In genomic region chr17:17623221-17623889, GRCm38 (mm10) we compare ENCODE assay signal across 8 mouse cellular contexts. TPM values are rescaled to one million over a fixed set of nuclear protein-coding genes. Genes with fewer than 3 reads are reported as not detected.
A peak's percentile ranks its signal among the peaks of the same experiment; 100 is the strongest.
DNase-seq lines count a peak whose midpoint lies in the region; ATAC-seq lines count a peak whose summit lies in the region.

No protein-coding gene starts in this region.

- H3K36me3 ChIP-seq in kidney, embryonic 16.5 days (ENCODE audit: insufficient read depth, low read length), result no peaks in the 10 kb centered on the region
- no peaks in the 10 kb centered on the region for H3K36me3 ChIP-seq in hindbrain, embryonic 14.5 days (replicated peaks; ENCODE audit: control insufficient read depth, insufficient read depth)
- H3K36me3 ChIP-seq in midbrain, embryonic 16.5 days (ENCODE audit: control insufficient read depth, insufficient read depth, low read length), result no peaks in the 10 kb centered on the region

- H3K4me3 ChIP-seq in kidney, embryonic 16.5 days (ENCODE audit: low read length), result peak overlapping the region; percentile 96
- H3K4me3 ChIP-seq in brown adipose tissue, adult 24 weeks (ENCODE audit: insufficient read depth, low read depth, low read length), result peak overlapping the region; percentile 91
- peak overlapping the region; percentile 76 for H3K4me3 ChIP-seq in hindbrain, embryonic 14.5 days (replicated peaks; ENCODE audit: low read length)
- H3K4me3 ChIP-seq in midbrain, embryonic 16.5 days (ENCODE audit: low read depth, low read length), result peak overlapping the region; percentile 83

- ATAC-seq in kidney, embryonic 16.5 days (ENCODE audit: low FRiP score, low TSS enrichment), result no peak
- no peak for ATAC-seq in hindbrain, embryonic 14.5 days (ENCODE audit: low FRiP score)
- ATAC-seq in midbrain, embryonic 16.5 days, result no peak
- no peak for ATAC-seq in megakaryocyte progenitor cell, adult 5-6 weeks (replicated peaks; ENCODE audit: poor library complexity)

- peak overlapping the region; percentile 100 for H3K27ac ChIP-seq in kidney, embryonic 16.5 days (ENCODE audit: low read length)
- H3K27ac ChIP-seq in brown adipose tissue, adult 24 weeks (replicated peaks; ENCODE audit: low read depth, low read length), result peak overlapping the region; percentile 75
- peak overlapping the region; percentile 99 for H3K27ac ChIP-seq in hindbrain, embryonic 14.5 days
- H3K27ac ChIP-seq in midbrain, embryonic 16.5 days (ENCODE audit: low read length), result peak overlapping the region; percentile 100

- no peaks in the 10 kb centered on the region for H3K9me3 ChIP-seq in kidney, embryonic 16.5 days (ENCODE audit: low read length)
- no peaks in the 10 kb centered on the region for H3K9me3 ChIP-seq in hindbrain, embryonic 14.5 days (ENCODE audit: control insufficient read depth, low read length)
- H3K9me3 ChIP-seq in midbrain, embryonic 16.5 days (replicated peaks; ENCODE audit: control insufficient read depth, low read length, poor library complexity, severe bottlenecking), result no peaks in the 10 kb centered on the region

- H3K4me2 ChIP-seq in kidney, embryonic 16.5 days (replicated peaks; ENCODE audit: low read depth, low read length), result peak overlapping the region; percentile 68
- peak overlapping the region; percentile 80 for H3K4me2 ChIP-seq in hindbrain, embryonic 14.5 days (replicated peaks)
- peak overlapping the region; percentile 81 for H3K4me2 ChIP-seq in midbrain, embryonic 16.5 days (ENCODE audit: low read length)

- WGBS in kidney, embryonic 16.5 days, result 4% methylated on average over 7 of the region's 7 CpGs
- 2% methylated on average over 7 of the region's 7 CpGs for WGBS in hindbrain, embryonic 14.5 days
- whole genome bisulfite sequencing in midbrain, embryonic 16.5 days, result 2% methylated on average over 7 of the region's 7 CpGs

- no peak for DNase-seq in kidney, adult 11 months
- no peak for DNase-seq in hindbrain, embryonic 14.5 days (ENCODE audit: low spot score)
- DNase-seq in layer of hippocampus, postnatal 14 days (ENCODE audit: low spot score in 2 of 2), result no peak
- no peak for DNase-seq in kidney, postnatal 14 days

- peak overlapping the region; percentile 98 for H3K9ac ChIP-seq in kidney, embryonic 16.5 days (replicated peaks; ENCODE audit: low read length)
- peak overlapping the region; percentile 93 for H3K9ac ChIP-seq in hindbrain, embryonic 14.5 days
- peak overlapping the region; percentile 91 for H3K9ac ChIP-seq in midbrain, embryonic 16.5 days (ENCODE audit: low read depth, low read length)

- no peaks in the 10 kb centered on the region for H3K27me3 ChIP-seq in kidney, embryonic 16.5 days (ENCODE audit: insufficient read depth, low read length)
- H3K27me3 ChIP-seq in hindbrain, embryonic 14.5 days (ENCODE audit: control insufficient read depth, insufficient read depth, low read length), result no peaks in the 10 kb centered on the region
- no peaks in the 10 kb centered on the region for H3K27me3 ChIP-seq in midbrain, embryonic 16.5 days (ENCODE audit: control insufficient read depth, insufficient read depth, low read depth, low read length)

- H3K4me1 ChIP-seq in kidney, embryonic 16.5 days (ENCODE audit: insufficient read depth, low read length), result peaks cover 18% of the 10 kb centered on the region
- peaks cover 3% of the 10 kb centered on the region; the same call in 1 of the 2 replicates for H3K4me1 ChIP-seq in brown adipose tissue, adult 24 weeks (ENCODE audit: control insufficient read depth, insufficient read depth, insufficient read length, low read length)
- H3K4me1 ChIP-seq in hindbrain, embryonic 14.5 days (replicated peaks; ENCODE audit: control insufficient read depth, insufficient read depth, low read length), result peaks cover 23% of the 10 kb centered on the region
- H3K4me1 ChIP-seq in midbrain, embryonic 16.5 days (ENCODE audit: control insufficient read depth, insufficient read depth, low read length), result peaks cover 24% of the 10 kb centered on the region

RNA-seq across cellular contexts. Expression of gene Lnpep, which starts 1.5 kb away (rescaled TPM):
- polyA plus RNA-seq in kidney, embryonic 16.5 days (2015; fragmentation: Nextera tagmentation; extraction: Ambion mirVana), result 7.8 and 9.8 TPM in 2 replicates
- 23.2 and 29.8 TPM in 2 replicates for polyA plus RNA-seq in brown adipose tissue, adult 24 weeks (2012; ENCODE audit: insufficient read depth, insufficient read length, missing spikeins)
- polyA plus RNA-seq in hindbrain, embryonic 14.5 days (2014; fragmentation: Nextera tagmentation; extraction: Ambion mirVana), result 8.1 and 9.6 TPM in 2 replicates
- 6.6 and 8.5 TPM in 2 replicates for polyA plus RNA-seq in midbrain, embryonic 16.5 days (2015; fragmentation: Nextera tagmentation; extraction: Ambion mirVana)
- 10 to 100 TPM; 91.2 to 95.3 TPM for total RNA-seq in layer of hippocampus, postnatal 14 days (2021)
- 70.8 and 72.5 TPM in 2 replicates for total RNA-seq in megakaryocyte progenitor cell, adult 5-6 weeks (2015)
- 40.0 and 51.7 TPM in 2 replicates for total RNA-seq in megakaryocyte progenitor cell, adult 5-6 weeks (2017)
